In genomic region chr3:137644081-137644480, GRCm38 (mm10) we compare ENCODE assay signal across 41 mouse cellular contexts. TPM values are rescaled to one million over a fixed set of nuclear protein-coding genes. Genes with fewer than 3 reads are reported as not detected.
"Had no signal": no experiment of that assay in that cellular context is flagged by ENCODE, and none has a peak within 500 bp of the region (broad histone marks: within the 10 kb centered on the region; RNA-seq: fewer than 3 reads in every experiment).

No protein-coding gene starts in this region.

- H3K4me1 ChIP-seq: heart, embryonic 13.5 days; heart, embryonic 15.5 days; hindbrain, embryonic 15.5 days; limb, embryonic 15.5 days; liver, embryonic 12.5 days had no signal

- H3K36me3 ChIP-seq: heart, embryonic 13.5 days; heart, embryonic 15.5 days; hindbrain, embryonic 13.5 days; hindbrain, embryonic 15.5 days; kidney, embryonic 15.5 days; limb, embryonic 13.5 days; limb, embryonic 15.5 days; liver, embryonic 12.5 days had no signal

- H3K27ac ChIP-seq: heart, adult 2 months; heart, embryonic 13.5 days; heart, embryonic 15.5 days; hindbrain, embryonic 13.5 days; hindbrain, embryonic 15.5 days; hindbrain, postnatal 0 days; kidney, embryonic 15.5 days; kidney, postnatal 0 days; limb, embryonic 13.5 days; limb, embryonic 15.5 days; liver, embryonic 12.5 days; liver, embryonic 14.5 days had no signal

- H3K27me3 ChIP-seq: heart, embryonic 13.5 days; heart, embryonic 15.5 days; hindbrain, embryonic 13.5 days; hindbrain, embryonic 15.5 days; kidney, embryonic 15.5 days; limb, embryonic 13.5 days; limb, embryonic 15.5 days; liver, embryonic 12.5 days had no signal

- H3K4me3 ChIP-seq: heart, adult 2 months; heart, embryonic 13.5 days; heart, embryonic 15.5 days; hindbrain, embryonic 13.5 days; hindbrain, embryonic 15.5 days; kidney, embryonic 15.5 days; limb, embryonic 13.5 days; limb, embryonic 15.5 days; liver, embryonic 12.5 days had no signal

- DNase-seq: gastrocnemius, postnatal 25 days; heart, adult 11 months; heart, adult 2 months; heart, postnatal 14 days; heart, postnatal 36 days; kidney, adult 11 months; kidney, postnatal 14 days; kidney, postnatal 36 days; layer of hippocampus, adult 9-11 months; layer of hippocampus, postnatal 36 days had no signal

- H3K9me3 ChIP-seq: heart, embryonic 13.5 days; heart, embryonic 15.5 days; hindbrain, embryonic 13.5 days; hindbrain, embryonic 15.5 days; kidney, embryonic 15.5 days; limb, embryonic 13.5 days; limb, embryonic 15.5 days; liver, embryonic 12.5 days had no signal

RNA-seq across cellular contexts. Expression of gene Gm21962, which starts 27.2 kb away (rescaled TPM):
- total RNA-seq: gastrocnemius, adult 8-10 months; gastrocnemius, postnatal 25 days; gastrocnemius, postnatal 4 days; heart, adult 2 months; heart, postnatal 14 days; heart, postnatal 36 days; hematopoietic stem cell, adult 5-6 weeks; hindbrain, postnatal 0 days; layer of hippocampus, adult 18-20 months; layer of hippocampus, adult 8-10 months; layer of hippocampus, postnatal 14 days; layer of hippocampus, postnatal 36 days; left cerebral cortex, adult 18-20 months; left cerebral cortex, adult 8-10 months; left cerebral cortex, postnatal 10 days; left cerebral cortex, postnatal 36 days; liver, adult 2 months had no signal
- polyA plus RNA-seq: frontal cortex, adult 2 months; heart, adult 2 months; heart, embryonic 11.5 days; heart, embryonic 13.5 days; heart, embryonic 15.5 days; heart, postnatal 0 days; hindbrain, embryonic 11.5 days; hindbrain, embryonic 13.5 days; hindbrain, embryonic 15.5 days; hindbrain, postnatal 0 days; intestine, embryonic 14.5 days; intestine, embryonic 16.5 days; kidney, adult 2 months; kidney, embryonic 15.5 days; kidney, postnatal 0 days; large intestine, adult 2 months; limb, embryonic 11.5 days; limb, embryonic 13.5 days; limb, embryonic 15.5 days; liver, adult 2 months; liver, embryonic 12.5 days; liver, embryonic 14.5 days had no signal
